Mouse (Mus musculus) myocyte (in vitro differentiated cells): ENCODE results near the gene Spint4.

Experiments used
- MAX ChIP-seq: IDR thresholded peaks from one replicate; pipeline ENCODE4 v1.6.1; 2011; ENCODE audit warnings: low read depth, mild to moderate bottlenecking, control low read depth
- MYOD1 ChIP-seq, 3 experiments: IDR thresholded peaks; one replicate each; pipeline ENCODE4 v1.6.1; 2011; ENCODE audit warnings: control low read depth in 2 of 3, low read depth in 2 of 3, mild to moderate bottlenecking in 2 of 3, moderate library complexity in 1 of 3; ENCODE audit not compliant: insufficient read length in 2 of 3, control insufficient read depth in 1 of 3
- POLR2A ChIP-seq: IDR thresholded peaks from one replicate; pipeline ENCODE4 v1.6.1; 2011; ENCODE audit warnings: low read depth, mild to moderate bottlenecking, control low read depth, moderate library complexity; ENCODE audit not compliant: insufficient read length
- REST ChIP-seq: IDR thresholded peaks from one replicate; pipeline ENCODE4 v1.6.1; 2011; ENCODE audit warnings: mild to moderate bottlenecking, control low read depth, moderate library complexity; ENCODE audit not compliant: insufficient read depth, insufficient read length
- SRF ChIP-seq: IDR thresholded peaks from one replicate; pipeline ENCODE4 v1.6.1; 2011; ENCODE audit warnings: low read depth; ENCODE audit not compliant: control insufficient read depth, insufficient read length

GRCm38 (mm10) chr2:164678848-164679625 lies 19.3 kb upstream of the Spint4 start:
- TF ChIP-seq MYOD1 (IDR thresholded peaks at IDR 0.05; ENCODE audit: control insufficient read depth in 1 of 3, insufficient read length in 2 of 3, low read depth in 2 of 3) (no peak), POLR2A (no peak), MAX (no peak), REST (no peak), SRF (no peak)
